Mouse (Mus musculus): ENCODE measurements around the gene Tnfsf9. TPM values are rescaled to one million over a fixed set of nuclear protein-coding genes. Genes with fewer than 3 reads are reported as not detected.

The Tnfsf9 gene
- polyA plus RNA-seq, 1 experiment from 2014 or later, result 9.3 TPM

GRCm38 (mm10) chr17:57063031-57063430 is 42.1 kb upstream of the Tnfsf9 start:
- H3K9me3 ChIP-seq (ENCODE audit: control insufficient read depth, low read length), result no peaks in the 10 kb centered on the region
- no peak overlapping the region for H3K9ac ChIP-seq (ENCODE audit: low read length)
- H3K4me1 ChIP-seq (ENCODE audit: control insufficient read depth, insufficient read depth, low read length), result no peaks in the 10 kb centered on the region
- DNase-seq (ENCODE audit: low spot score) (no peak), ATAC-seq (ENCODE audit: insufficient number of reproducible peaks, low FRiP score, low TSS enrichment, low read depth) (no peak)
- no peak overlapping the region for H3K4me3 ChIP-seq (ENCODE audit: low read depth, low read length)
- no peaks in the 10 kb centered on the region for H3K36me3 ChIP-seq (ENCODE audit: control insufficient read depth, insufficient read depth, low read length)
- no peak overlapping the region for H3K4me2 ChIP-seq (ENCODE audit: low read depth, severe bottlenecking)
- H3K27me3 ChIP-seq (ENCODE audit: control insufficient read depth, insufficient read depth, low read length), result peaks cover 46% of the 10 kb centered on the region
- no peak overlapping the region for H3K27ac ChIP-seq (replicated peaks; ENCODE audit: low read depth, low read length)
- 8% methylated on average over 8 of the region's 8 CpGs for WGBS

- Histone ChIP-seq H3K4me2 (ENCODE audit: low read depth, severe bottlenecking) (no peak overlapping the region), H3K27me3 (ENCODE audit: control insufficient read depth, insufficient read depth, low read length) (peaks cover 38% of the 10 kb centered on the region), H3K36me3 (ENCODE audit: control insufficient read depth, insufficient read depth, low read length) (no peaks in the 10 kb centered on the region), H3K4me3 (ENCODE audit: low read depth, low read length) (no peak overlapping the region), H3K4me1 (ENCODE audit: control insufficient read depth, insufficient read depth, low read length) (no peaks in the 10 kb centered on the region), H3K9me3 (ENCODE audit: control insufficient read depth, low read length) (no peaks in the 10 kb centered on the region), H3K27ac (replicated peaks; ENCODE audit: low read depth, low read length) (no peak overlapping the region), H3K9ac (ENCODE audit: low read length) (no peak overlapping the region)
- no peak for DNase-seq (ENCODE audit: low spot score)
- ATAC-seq (ENCODE audit: insufficient number of reproducible peaks, low FRiP score, low TSS enrichment, low read depth), result no peak
- 68% methylated on average over 5 of the region's 5 CpGs for WGBS
Measured at GRCm38 (mm10) chr17:57066908-57067307, 38.2 kb upstream of the Tnfsf9 start.

GRCm38 (mm10) chr17:57070272-57070671 is 34.9 kb upstream of the Tnfsf9 start:
- H3K4me3 ChIP-seq (ENCODE audit: low read depth, low read length), result no peak overlapping the region
- DNase-seq (ENCODE audit: low spot score), result no peak
- ATAC-seq (ENCODE audit: insufficient number of reproducible peaks, low FRiP score, low TSS enrichment, low read depth), result no peak
- WGBS, result 7% methylated on average over 9 of the region's 9 CpGs
- no peak overlapping the region for H3K9ac ChIP-seq (ENCODE audit: low read length)
- no peaks in the 10 kb centered on the region for H3K9me3 ChIP-seq (ENCODE audit: control insufficient read depth, low read length)
- H3K27me3 ChIP-seq (ENCODE audit: control insufficient read depth, insufficient read depth, low read length), result peaks cover 16% of the 10 kb centered on the region
- no peaks in the 10 kb centered on the region for H3K36me3 ChIP-seq (ENCODE audit: control insufficient read depth, insufficient read depth, low read length)
- no peaks in the 10 kb centered on the region for H3K4me1 ChIP-seq (ENCODE audit: control insufficient read depth, insufficient read depth, low read length)
- H3K4me2 ChIP-seq (ENCODE audit: low read depth, severe bottlenecking), result no peak overlapping the region
- no peak overlapping the region for H3K27ac ChIP-seq (replicated peaks; ENCODE audit: low read depth, low read length)

- H3K4me1 ChIP-seq (ENCODE audit: control insufficient read depth, insufficient read depth, low read length), result no peaks in the 10 kb centered on the region
- no peak overlapping the region for H3K27ac ChIP-seq (replicated peaks; ENCODE audit: low read depth, low read length)
- ATAC-seq (ENCODE audit: insufficient number of reproducible peaks, low FRiP score, low TSS enrichment, low read depth) (no peak), DNase-seq (ENCODE audit: low spot score) (peak; percentile 52)
- no peaks in the 10 kb centered on the region for H3K36me3 ChIP-seq (ENCODE audit: control insufficient read depth, insufficient read depth, low read length)
- 4% methylated on average over 11 of the region's 11 CpGs for WGBS
- H3K4me2 ChIP-seq (ENCODE audit: low read depth, severe bottlenecking), result no peak overlapping the region
- no peaks in the 10 kb centered on the region for H3K9me3 ChIP-seq (ENCODE audit: control insufficient read depth, low read length)
- no peak overlapping the region for H3K9ac ChIP-seq (ENCODE audit: low read length)
- H3K4me3 ChIP-seq (ENCODE audit: low read depth, low read length), result no peak overlapping the region
- H3K27me3 ChIP-seq (ENCODE audit: control insufficient read depth, insufficient read depth, low read length), result peaks cover 13% of the 10 kb centered on the region
Measured at GRCm38 (mm10) chr17:57070699-57071098, 34.4 kb upstream of the Tnfsf9 start.

- no peak overlapping the region for H3K4me3 ChIP-seq (ENCODE audit: low read depth, low read length)
- no peaks in the 10 kb centered on the region for H3K27me3 ChIP-seq (ENCODE audit: control insufficient read depth, insufficient read depth, low read length)
- H3K9ac ChIP-seq (ENCODE audit: low read length), result no peak overlapping the region
- ATAC-seq (ENCODE audit: insufficient number of reproducible peaks, low FRiP score, low TSS enrichment, low read depth) (no peak), DNase-seq (ENCODE audit: low spot score) (no peak)
- 54% methylated on average over 3 of the region's 3 CpGs for WGBS
- H3K27ac ChIP-seq (replicated peaks; ENCODE audit: low read depth, low read length), result no peak overlapping the region
- H3K36me3 ChIP-seq (ENCODE audit: control insufficient read depth, insufficient read depth, low read length), result no peaks in the 10 kb centered on the region
- no peaks in the 10 kb centered on the region for H3K9me3 ChIP-seq (ENCODE audit: control insufficient read depth, low read length)
- no peaks in the 10 kb centered on the region for H3K4me1 ChIP-seq (ENCODE audit: control insufficient read depth, insufficient read depth, low read length)
- no peak overlapping the region for H3K4me2 ChIP-seq (ENCODE audit: low read depth, severe bottlenecking)
Measured at GRCm38 (mm10) chr17:57076916-57077315, 28.2 kb upstream of the Tnfsf9 start.

- no peak for ATAC-seq (ENCODE audit: insufficient number of reproducible peaks, low FRiP score, low TSS enrichment, low read depth)
- H3K27ac ChIP-seq (replicated peaks; ENCODE audit: low read depth, low read length), result no peak within 1 kb of the TSS
- WGBS, result 49% methylated on average over 6 of the region's 6 CpGs
Measured at GRCm38 (mm10) chr17:57078336-57078735, 26.8 kb upstream of the Tnfsf9 start, which contains the start of gene Dennd1c. TSS of gene Dennd1c (minus strand) at chr17:57078514.

GRCm38 (mm10) chr17:57079919-57080318 is 25.2 kb upstream of the Tnfsf9 start:
- H3K36me3 ChIP-seq (ENCODE audit: control insufficient read depth, insufficient read depth, low read length), result no peaks in the 10 kb centered on the region
- no peaks in the 10 kb centered on the region for H3K4me1 ChIP-seq (ENCODE audit: control insufficient read depth, insufficient read depth, low read length)
- no peaks in the 10 kb centered on the region for H3K27me3 ChIP-seq (ENCODE audit: control insufficient read depth, insufficient read depth, low read length)
- ATAC-seq (ENCODE audit: insufficient number of reproducible peaks, low FRiP score, low TSS enrichment, low read depth) (no peak), DNase-seq (ENCODE audit: low spot score) (no peak)
- 64% methylated on average over 3 of the region's 3 CpGs for WGBS
- no peak overlapping the region for H3K27ac ChIP-seq (replicated peaks; ENCODE audit: low read depth, low read length)
- H3K4me3 ChIP-seq (ENCODE audit: low read depth, low read length), result no peak overlapping the region
- H3K9me3 ChIP-seq (ENCODE audit: control insufficient read depth, low read length), result no peaks in the 10 kb centered on the region
- H3K9ac ChIP-seq (ENCODE audit: low read length), result no peak overlapping the region
- H3K4me2 ChIP-seq (ENCODE audit: low read depth, severe bottlenecking), result no peak overlapping the region

More at GRCm38 (mm10) chr17:57078336-57078735, 26.8 kb upstream of the Tnfsf9 start, which contains the start of gene Dennd1c:
- no peaks in the 10 kb centered on the region for H3K27me3 ChIP-seq (ENCODE audit: control insufficient read depth, insufficient read depth, low read length)
- H3K4me1 ChIP-seq (ENCODE audit: control insufficient read depth, insufficient read depth, low read length), result no peaks in the 10 kb centered on the region
- H3K36me3 ChIP-seq (ENCODE audit: control insufficient read depth, insufficient read depth, low read length), result no peaks in the 10 kb centered on the region
- peak within 1 kb of the TSS; percentile 12; the same call in 1 of the 2 replicates for H3K9ac ChIP-seq (ENCODE audit: low read length)
- no peak within 1 kb of the TSS for H3K4me3 ChIP-seq (ENCODE audit: low read depth, low read length)
- no peak within 1 kb of the TSS for H3K4me2 ChIP-seq (ENCODE audit: low read depth, severe bottlenecking)
- DNase-seq (ENCODE audit: low spot score), result no peak
- H3K9me3 ChIP-seq (ENCODE audit: control insufficient read depth, low read length), result no peaks in the 10 kb centered on the region

- DNase-seq (ENCODE audit: low spot score) (no peak), ATAC-seq (ENCODE audit: insufficient number of reproducible peaks, low FRiP score, low TSS enrichment, low read depth) (no peak)
- Histone ChIP-seq H3K9ac (ENCODE audit: low read length) (no peak overlapping the region), H3K36me3 (ENCODE audit: control insufficient read depth, insufficient read depth, low read length) (no peaks in the 10 kb centered on the region), H3K4me3 (ENCODE audit: low read depth, low read length) (no peak overlapping the region), H3K9me3 (ENCODE audit: control insufficient read depth, low read length) (no peaks in the 10 kb centered on the region), H3K27me3 (ENCODE audit: control insufficient read depth, insufficient read depth, low read length) (no peaks in the 10 kb centered on the region), H3K4me2 (ENCODE audit: low read depth, severe bottlenecking) (no peak overlapping the region), H3K27ac (replicated peaks; ENCODE audit: low read depth, low read length) (no peak overlapping the region), H3K4me1 (ENCODE audit: control insufficient read depth, insufficient read depth, low read length) (no peaks in the 10 kb centered on the region)
- 93% methylated on average over 31 of the region's 31 CpGs for WGBS
Measured at GRCm38 (mm10) chr17:57081234-57081842, 23.8 kb upstream of the Tnfsf9 start.

- Histone ChIP-seq H3K4me2 (ENCODE audit: low read depth, severe bottlenecking) (no peak overlapping the region), H3K36me3 (ENCODE audit: control insufficient read depth, insufficient read depth, low read length) (no peaks in the 10 kb centered on the region), H3K27me3 (ENCODE audit: control insufficient read depth, insufficient read depth, low read length) (peaks cover 9% of the 10 kb centered on the region), H3K4me1 (ENCODE audit: control insufficient read depth, insufficient read depth, low read length) (0 out of 2 replicates have a peak, but pooled peaks cover 2% of the 10 kb centered on the region), H3K9me3 (ENCODE audit: control insufficient read depth, low read length) (no peaks in the 10 kb centered on the region), H3K4me3 (ENCODE audit: low read depth, low read length) (no peak overlapping the region), H3K9ac (ENCODE audit: low read length) (no peak overlapping the region), H3K27ac (replicated peaks; ENCODE audit: low read depth, low read length) (no peak overlapping the region)
- ATAC-seq (ENCODE audit: insufficient number of reproducible peaks, low FRiP score, low TSS enrichment, low read depth) (no peak), DNase-seq (ENCODE audit: low spot score) (no peak)
- 88% methylated on average over 5 of the region's 5 CpGs for WGBS
Measured at GRCm38 (mm10) chr17:57082481-57082880, 22.6 kb upstream of the Tnfsf9 start.
